Mouse (Mus musculus) embryonic facial prominence, embryonic 14.5 days (tissue): ENCODE measurements around the gene Ptprj. TPM values are rescaled to one million over a fixed set of nuclear protein-coding genes. Genes with fewer than 3 reads are reported as not detected.
"Not testable (repeated sequence)": the region's sequence is repeated elsewhere in the genome, so short reads cannot be mapped to it uniquely, and the experiment has no call there.

Experiments used
- ATAC-seq: fragments of 200-750 bp; cut with Nextera tagmentation; 2 replicates; pipeline ENCODE4 v1.8.0; 2017; ENCODE audit warnings: low read depth, moderate number of reproducible peaks, moderate TSS enrichment
- DNase-seq: peaks from one replicate; pipeline ENCODE4 v3.0.0-alpha.2; 2015; ENCODE audit warnings: low spot score
- H3K27ac ChIP-seq: fragments of 300-500 bp; sonication (generic); replicated peaks from 2 replicates; pipeline ENCODE4 v1.5.1; 2014; ENCODE audit warnings: low read depth, mild to moderate bottlenecking, low read length, moderate library complexity
- H3K27me3 ChIP-seq: fragments of 300-500 bp; sonication (generic); replicated peaks from 2 replicates; pipeline ENCODE4 v1.6.1; 2014; ENCODE audit warnings: low read length; ENCODE audit not compliant: control insufficient read depth, insufficient read depth
- H3K36me3 ChIP-seq: fragments of 300-500 bp; sonication (generic); 2 replicates; pipeline ENCODE4 v1.6.1; 2014; ENCODE audit warnings: low read length, mixed read lengths; ENCODE audit not compliant: control insufficient read depth, insufficient read depth
- H3K4me1 ChIP-seq: fragments of 300-500 bp; sonication (generic); 2 replicates; pipeline ENCODE4 v1.6.1; 2014; ENCODE audit warnings: antibody characterized with exemption, low read length; ENCODE audit not compliant: control insufficient read depth, insufficient read depth
- H3K4me2 ChIP-seq: fragments of 300-500 bp; sonication (generic); 2 replicates; pipeline ENCODE4 v1.6.1; 2014; ENCODE audit warnings: low read depth, mild to moderate bottlenecking, low read length, moderate library complexity, mixed read lengths
- H3K4me3 ChIP-seq: fragments of 300-500 bp; sonication (generic); 2 replicates; pipeline ENCODE4 v1.5.1; 2014; ENCODE audit warnings: low read depth, mild to moderate bottlenecking, low read length
- H3K9ac ChIP-seq: fragments of 300-500 bp; sonication (generic); 2 replicates; pipeline ENCODE4 v1.6.1; 2014; ENCODE audit warnings: low read depth, mild to moderate bottlenecking, low read length, moderate library complexity, mixed read lengths
- H3K9me3 ChIP-seq: fragments of 300-500 bp; sonication (generic); 2 replicates; pipeline ENCODE4 v1.6.1; 2016; ENCODE audit warnings: low read length; ENCODE audit not compliant: control insufficient read depth
- WGBS: fragments of 180-500 bp; shearing (Covaris S2); extraction: QIAGEN DNeasy Blood & Tissue Kit; methylation state at CpG from one replicate; pipeline ENCODE4 v1.1.7; 2014; 5-methylcytosine and 5-hydroxymethylcytosine counted together
- polyA plus RNA-seq: library from polyadenylated mRNA; unstranded; fragments of >200 nt; fragmentation: Nextera tagmentation; extraction: Ambion mirVana; gene quantifications from 2 replicates; pipeline ENCODE4 v1.2.1, GENCODE M21; 2014

Gene Ptprj
- polyA plus RNA-seq, 1 experiment from 2014 or later = 4.1 TPM

DNA sequence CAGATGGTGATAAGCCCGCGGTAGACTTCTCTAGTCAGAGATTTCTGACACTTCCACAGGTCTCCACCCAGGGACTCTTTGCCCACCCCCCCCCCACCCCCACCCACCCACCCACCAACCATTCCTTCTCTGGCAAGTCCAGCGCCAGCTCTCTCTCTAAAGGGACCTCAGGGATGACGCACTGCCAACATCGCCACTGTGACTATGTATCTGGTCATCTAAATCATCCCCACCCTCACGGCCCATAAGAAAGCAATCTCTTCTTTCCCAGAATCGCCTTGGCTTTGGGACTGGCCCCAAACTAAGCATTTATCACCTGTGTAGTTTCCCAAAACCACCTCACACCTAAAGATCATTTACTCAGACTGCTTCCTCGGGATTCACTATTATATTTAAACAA is 5.9 kb downstream of the Ptprj start:
- WGBS = 62% methylated on average over 7 of the region's 8 CpGs
- no peak overlapping the region for H3K27ac ChIP-seq
- H3K4me2 ChIP-seq = peak overlapping the region; percentile 46
- H3K4me1 ChIP-seq = 0 out of 2 replicates have a peak, but pooled peaks cover 9% of the 10 kb centered on the region
- H3K4me3 ChIP-seq = peak overlapping the region; percentile 17; the same call in 1 of the 2 replicates
- no peak overlapping the region for H3K9ac ChIP-seq
- H3K27me3 ChIP-seq = no peaks in the 10 kb centered on the region
- no peaks in the 10 kb centered on the region for H3K36me3 ChIP-seq
- DNase-seq (no peak), ATAC-seq (no peak)
- no peaks in the 10 kb centered on the region for H3K9me3 ChIP-seq

DNA sequence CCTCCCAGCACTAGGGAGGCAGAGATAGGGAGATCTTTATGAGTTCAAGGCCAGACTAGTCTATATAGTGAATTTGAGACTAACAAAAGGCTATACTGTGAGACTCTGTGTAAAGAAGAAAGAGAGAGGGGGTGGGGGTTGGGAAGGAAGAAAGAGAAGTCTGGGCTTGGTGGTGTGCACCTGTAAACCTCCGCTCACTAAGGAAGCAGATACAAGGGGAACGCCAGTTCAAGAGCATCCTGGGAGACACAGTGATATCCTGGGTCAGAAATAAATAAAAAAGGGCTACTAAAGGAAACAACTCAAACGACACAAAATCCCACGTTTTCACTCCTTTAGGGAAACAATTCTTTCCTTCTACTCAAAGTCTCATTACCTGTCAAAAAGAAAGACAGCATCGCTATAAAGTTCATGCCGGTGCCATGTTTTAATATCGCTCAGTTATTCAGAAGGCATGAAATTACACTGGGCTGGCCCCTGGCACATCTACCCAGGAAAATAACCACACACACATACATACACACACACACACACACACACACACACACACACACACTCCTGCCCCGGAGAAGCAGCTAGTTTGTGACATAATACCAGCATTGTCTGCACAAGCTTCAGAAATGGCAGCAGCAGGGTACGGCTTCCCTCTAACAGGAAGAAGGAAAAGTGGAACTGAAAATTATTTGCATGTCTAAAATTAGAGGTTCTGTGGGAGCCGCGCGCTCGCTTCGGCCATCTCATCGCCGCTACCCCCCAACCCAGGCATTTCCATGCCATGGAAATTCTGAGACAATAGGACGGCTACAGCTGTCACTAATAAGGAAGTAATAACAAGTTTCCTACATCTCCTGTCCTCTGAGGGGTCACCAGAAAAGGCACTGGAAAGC is 6.6 kb downstream of the Ptprj start:
- Histone ChIP-seq H3K4me1 (0 out of 2 replicates have a peak, but pooled peaks cover 9% of the 10 kb centered on the region), H3K9ac (peak overlapping the region; percentile 42; the same call in 1 of the 2 replicates), H3K27me3 (no peaks in the 10 kb centered on the region), H3K4me2 (peak overlapping the region; percentile 46), H3K9me3 (no peaks in the 10 kb centered on the region), H3K27ac (no peak overlapping the region), H3K4me3 (peak overlapping the region; percentile 17; the same call in 1 of the 2 replicates), H3K36me3 (no peaks in the 10 kb centered on the region)
- WGBS = 47% methylated on average over 17 of the region's 17 CpGs
- ATAC-seq (no peak), DNase-seq (peak; percentile 36)

DNA sequence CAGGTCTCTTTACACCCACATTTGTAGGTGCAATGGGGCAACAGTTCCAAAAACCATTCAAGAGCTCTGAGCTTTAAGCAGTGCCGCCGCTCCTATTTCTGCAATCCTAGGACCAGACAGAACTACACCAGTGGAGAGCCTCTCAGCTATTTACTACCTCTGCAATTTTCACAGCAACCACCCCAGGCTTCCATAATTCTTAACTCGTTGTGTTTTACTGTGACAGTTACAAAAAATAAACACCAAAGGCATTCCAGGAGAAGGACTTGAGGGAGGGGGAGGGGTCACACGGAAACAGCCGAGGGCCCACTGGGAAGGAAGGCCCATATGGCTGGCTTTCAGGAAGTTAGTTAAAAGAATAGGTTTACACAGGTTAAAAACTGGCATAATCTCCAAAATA is 8.3 kb downstream of the Ptprj start:
- DNase-seq = no peak
- Histone ChIP-seq H3K9ac (no peak overlapping the region), H3K27ac (no peak overlapping the region), H3K4me3 (no peak overlapping the region), H3K4me2 (no peak overlapping the region), H3K36me3 (no peaks in the 10 kb centered on the region), H3K27me3 (no peaks in the 10 kb centered on the region), H3K4me1 (0 out of 2 replicates have a peak, but pooled peaks cover 9% of the 10 kb centered on the region), H3K9me3 (no peaks in the 10 kb centered on the region)
- 46% methylated on average over 5 of the region's 5 CpGs for WGBS
- no peak for ATAC-seq

- 86% methylated on average over 6 of the region's 6 CpGs for WGBS
- H3K4me3 ChIP-seq, H3K36me3 ChIP-seq, ATAC-seq, H3K9ac ChIP-seq, H3K27ac ChIP-seq, H3K9me3 ChIP-seq, H3K4me2 ChIP-seq, DNase-seq, H3K27me3 ChIP-seq: not testable (repeated sequence)
- peaks cover 11% of the 10 kb centered on the region for H3K4me1 ChIP-seq
Measured at GRCm38 (mm10) chr2:90571399-90571798, 9.0 kb downstream of the Ptprj start.

GRCm38 (mm10) chr2:90570871-90571270 is 9.6 kb downstream of the Ptprj start:
- 95% methylated on average over 2 of the region's 2 CpGs for WGBS
- H3K4me1 ChIP-seq = peaks cover 16% of the 10 kb centered on the region
- DNase-seq (no peak), ATAC-seq (no peak)
- no peak overlapping the region for H3K4me2 ChIP-seq
- H3K27me3 ChIP-seq = no peaks in the 10 kb centered on the region
- H3K4me3 ChIP-seq = no peak overlapping the region
- no peak overlapping the region for H3K27ac ChIP-seq
- H3K9ac ChIP-seq = no peak overlapping the region
- H3K9me3 ChIP-seq = no peaks in the 10 kb centered on the region
- no peaks in the 10 kb centered on the region for H3K36me3 ChIP-seq

DNA sequence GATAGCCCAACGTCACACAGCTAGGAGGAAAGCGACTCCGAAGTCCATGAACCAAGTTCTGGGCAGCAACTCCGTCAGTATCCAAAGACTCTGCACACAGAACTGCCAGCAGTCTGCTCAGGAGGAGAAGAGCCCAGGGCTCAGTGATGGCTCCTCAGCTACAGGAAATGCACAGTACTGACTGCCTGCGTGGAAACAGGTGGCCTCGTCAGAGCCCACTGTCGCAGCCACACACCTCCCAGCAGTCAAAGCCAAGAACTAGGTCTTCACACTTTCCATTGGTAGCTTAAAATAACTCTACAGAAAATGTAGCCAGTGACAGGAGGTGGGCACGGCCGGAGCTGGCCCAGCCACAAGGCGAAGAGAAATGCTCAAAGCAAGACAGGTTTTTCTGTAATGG is 10.2 kb downstream of the Ptprj start:
- Histone ChIP-seq H3K27me3 (no peaks in the 10 kb centered on the region), H3K9ac (no peak overlapping the region), H3K4me2 (no peak overlapping the region), H3K36me3 (no peaks in the 10 kb centered on the region), H3K4me1 (peaks cover 19% of the 10 kb centered on the region), H3K27ac (no peak overlapping the region), H3K4me3 (no peak overlapping the region), H3K9me3 (no peaks in the 10 kb centered on the region)
- DNase-seq = no peak
- ATAC-seq = no peak
- 86% methylated on average over 10 of the region's 10 CpGs for WGBS

DNA sequence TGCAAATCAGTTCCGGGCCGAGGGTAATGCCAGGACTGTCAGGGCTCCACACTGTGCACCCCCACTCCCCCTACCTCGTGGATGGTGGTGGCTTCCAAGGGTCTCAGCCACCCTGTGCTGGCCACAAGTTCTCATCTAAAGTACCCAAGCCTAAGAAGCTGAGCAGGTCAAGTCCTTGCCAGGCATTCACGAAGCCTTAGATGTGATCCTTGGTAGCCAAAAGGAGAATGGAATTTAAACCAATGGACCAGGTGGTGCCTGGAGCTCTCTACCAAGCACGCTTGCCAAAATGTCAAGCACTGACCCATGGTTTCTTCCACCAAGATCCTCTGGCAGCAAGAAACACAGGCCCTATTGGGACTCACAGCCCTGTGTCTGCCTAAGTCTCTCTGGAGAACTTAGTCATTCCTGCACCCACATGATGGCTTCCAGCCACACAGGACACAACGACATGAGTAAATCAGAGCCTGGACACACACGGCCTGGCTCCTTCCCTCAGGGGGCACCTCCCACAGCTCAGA is 11.4 kb downstream of the Ptprj start:
- Histone ChIP-seq H3K27ac (no peak overlapping the region), H3K9ac (no peak overlapping the region), H3K4me1 (peaks cover 15% of the 10 kb centered on the region), H3K4me3 (no peak overlapping the region), H3K36me3 (no peaks in the 10 kb centered on the region), H3K27me3 (no peaks in the 10 kb centered on the region), H3K9me3 (no peaks in the 10 kb centered on the region), H3K4me2 (no peak overlapping the region)
- WGBS = 75% methylated on average over 7 of the region's 7 CpGs
- no peak for ATAC-seq
- DNase-seq = no peak

GRCm38 (mm10) chr2:90568091-90568490 is 12.4 kb downstream of the Ptprj start:
- no peaks in the 10 kb centered on the region for H3K27me3 ChIP-seq
- WGBS = 92% methylated on average over 7 of the region's 7 CpGs
- no peak for DNase-seq

More at GRCm38 (mm10) chr2:90568091-90568490, 12.4 kb downstream of the Ptprj start:
- Histone ChIP-seq H3K4me3 (no peak overlapping the region), H3K4me1 (peaks cover 10% of the 10 kb centered on the region), H3K4me2 (no peak overlapping the region), H3K36me3 (no peaks in the 10 kb centered on the region), H3K27ac (no peak overlapping the region), H3K9ac (no peak overlapping the region), H3K9me3 (no peaks in the 10 kb centered on the region)
- ATAC-seq = no peak
